Mouse (Mus musculus) ES-E14 (cell line): ENCODE measurements at regions not wholly inside any gene's neighbourhood (a gene's known extent, or its start where the extent isn't known, plus 50 kb on each side); places are given as distances from the start of the nearest gene placed in this dataset.

Experiments
- DNase-seq: peaks from one replicate; pipeline ENCODE4 v3.0.0-alpha.2; 2013; ENCODE audit warnings: low read depth, low spot score
- H3K27ac ChIP-seq: 2 replicates; pipeline ENCODE4 v1.5.1; 2012; ENCODE audit warnings: low read depth, mild to moderate bottlenecking, low read length, moderate library complexity, mixed read lengths; ENCODE audit not compliant: poor library complexity, insufficient read depth, severe bottlenecking
- H3K36me3 ChIP-seq: 2 replicates; pipeline ENCODE4 v1.6.1; 2012; ENCODE audit warnings: mild to moderate bottlenecking, low read length, moderate library complexity, mixed read lengths; ENCODE audit not compliant: control insufficient read depth, poor library complexity, insufficient read depth, severe bottlenecking
- H3K4me1 ChIP-seq, 2 experiments: fragments of 150-350 bp in 1 of 2; sonication (generic) in 1 of 2; 2 replicates each; pipeline ENCODE4 v1.6.1; 2012; ENCODE audit warnings: low read length in 2 of 2, mild to moderate bottlenecking in 1 of 2, mixed read lengths in 1 of 2; ENCODE audit not compliant: control insufficient read depth in 2 of 2, insufficient read depth in 2 of 2, poor library complexity in 1 of 2
- H3K4me3 ChIP-seq, 2 experiments: fragments of 150-350 bp in 1 of 2; sonication (generic) in 1 of 2; 2 replicates each; pipeline ENCODE4 v1.5.1; 2012; ENCODE audit warnings: low read length in 2 of 2, low read depth in 1 of 2, mild to moderate bottlenecking in 1 of 2, mixed read lengths in 1 of 2; ENCODE audit not compliant: insufficient read depth in 1 of 2, poor library complexity in 1 of 2, severe bottlenecking in 1 of 2
- H3K9ac ChIP-seq: 2 replicates; pipeline ENCODE4 v1.6.1; 2012; ENCODE audit warnings: low read depth, mild to moderate bottlenecking, low read length, mixed read lengths; ENCODE audit not compliant: poor library complexity, insufficient read depth, severe bottlenecking
- H3K9me3 ChIP-seq: fragments of 150-350 bp; sonication (generic); 2 replicates; pipeline ENCODE4 v1.6.1; 2012; ENCODE audit warnings: low read depth, mild to moderate bottlenecking, low read length; ENCODE audit not compliant: control insufficient read depth, insufficient read depth
- CHD2 ChIP-seq: IDR thresholded peaks from 2 replicates; pipeline ENCODE4 v1.6.1; 2014; ENCODE audit warnings: mild to moderate bottlenecking, low read depth, low read length, inconsistent platforms
- HCFC1 ChIP-seq: IDR thresholded peaks from 2 replicates; pipeline ENCODE4 v1.6.1; 2012; ENCODE audit warnings: low read length, inconsistent platforms, borderline replicate concordance; ENCODE audit not compliant: insufficient read depth
- MAFK ChIP-seq: IDR thresholded peaks from 2 replicates; pipeline ENCODE4 v1.6.1; 2014; ENCODE audit warnings: mild to moderate bottlenecking, low read depth, low read length, inconsistent platforms; ENCODE audit not compliant: insufficient read depth
- ZC3H11A ChIP-seq: IDR thresholded peaks from 2 replicates; pipeline ENCODE4 v1.6.1; 2012; ENCODE audit warnings: low read depth, mild to moderate bottlenecking, inconsistent platforms, low read length, borderline replicate concordance
- ZNF384 ChIP-seq: IDR thresholded peaks from 2 replicates; pipeline ENCODE4 v1.6.1; 2012; ENCODE audit warnings: low read depth, low read length, inconsistent platforms
- in situ Hi-C, 2 experiments: fragments of 600-800 bp; cut with MboI; formaldehyde crosslinking; loops; one replicate each; pipeline ENCODE4 v1.15.1; 2025; ENCODE audit warnings: low sequenced_read_pairs in 2 of 2, inconsistent platforms in 1 of 2; ENCODE audit not compliant: unreplicated experiment in 2 of 2

DNA sequence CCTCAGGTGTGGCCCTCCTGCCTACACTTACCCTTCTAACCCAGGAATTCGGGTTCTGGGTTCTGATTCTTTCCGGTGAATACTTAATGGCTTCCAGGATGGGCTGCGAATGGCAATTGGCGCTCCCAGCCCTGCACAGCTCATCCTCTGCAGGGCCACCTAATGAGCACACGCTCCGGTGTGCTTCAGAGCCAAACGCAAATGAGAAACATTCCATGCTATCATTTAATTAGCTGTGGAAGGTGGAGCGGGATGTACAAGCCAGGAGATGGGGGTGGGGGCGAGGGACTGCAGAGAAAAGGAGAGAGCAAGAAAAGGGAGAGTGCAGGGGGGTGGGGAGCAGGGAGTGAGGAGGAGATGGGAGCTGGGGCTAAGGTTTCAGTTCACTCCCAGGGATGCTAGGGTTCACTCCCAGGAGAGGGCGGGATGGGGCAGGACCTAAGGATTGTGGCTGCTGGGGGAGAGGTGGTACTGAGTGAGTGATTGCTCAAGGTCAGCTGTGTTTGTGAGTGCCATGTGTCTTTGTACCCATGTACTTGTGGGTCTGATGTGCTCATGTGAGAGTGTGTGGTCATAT lies 169.6 kb downstream of the Matn1 start:
- TF ChIP-seq HCFC1 = no peak
- TF ChIP-seq MAFK = no peak
- in situ Hi-C loops = no loop called here
- H3K9ac ChIP-seq = no peak overlapping the region

DNA sequence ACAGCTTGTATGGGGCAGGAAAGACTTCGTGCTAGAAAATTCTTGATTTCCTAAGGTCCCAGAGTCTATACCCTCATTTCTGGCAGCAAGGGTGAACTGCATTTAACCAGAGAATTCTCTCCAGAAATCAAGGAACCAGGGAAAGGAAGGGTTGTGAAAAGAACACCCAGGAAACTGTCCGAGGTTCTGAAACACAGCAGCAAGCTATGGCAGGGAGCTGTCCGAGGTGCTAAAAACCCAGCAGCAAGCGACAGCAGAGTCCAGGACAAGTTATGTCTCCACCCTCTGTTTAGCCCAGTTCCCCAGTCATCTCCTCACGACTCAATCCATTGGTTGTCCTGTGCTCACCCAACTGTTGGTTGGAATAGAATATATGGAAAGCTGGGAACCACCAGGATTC lies 171.1 kb downstream of the Matn1 start:
- peak; percentile 79 for DNase-seq
- Histone ChIP-seq H3K4me3 (no peak overlapping the region), H3K4me1 (no peaks in the 10 kb centered on the region; a peak in 1 of 4 replicates), H3K27ac (no peak overlapping the region), H3K36me3 (no peaks in the 10 kb centered on the region), H3K9me3 (no peaks in the 10 kb centered on the region), H3K9ac (no peak overlapping the region)
- no peak for TF ChIP-seq HCFC1
- no peak for TF ChIP-seq CHD2
- no peak for TF ChIP-seq ZC3H11A
- no peak for TF ChIP-seq MAFK
- no peak for TF ChIP-seq ZNF384
- in situ Hi-C loops = no loop called here

More for the DNA sequence above, 169.6 kb downstream of the Matn1 start:
- Histone ChIP-seq H3K4me3 (no peak overlapping the region), H3K27ac (no peak overlapping the region), H3K4me1 (peaks cover 0 to 2% of the 10 kb centered on the region in 2 experiments; a peak in 1 of 4 replicates), H3K9me3 (no peaks in the 10 kb centered on the region), H3K36me3 (no peaks in the 10 kb centered on the region)
- DNase-seq = no peak

DNA sequence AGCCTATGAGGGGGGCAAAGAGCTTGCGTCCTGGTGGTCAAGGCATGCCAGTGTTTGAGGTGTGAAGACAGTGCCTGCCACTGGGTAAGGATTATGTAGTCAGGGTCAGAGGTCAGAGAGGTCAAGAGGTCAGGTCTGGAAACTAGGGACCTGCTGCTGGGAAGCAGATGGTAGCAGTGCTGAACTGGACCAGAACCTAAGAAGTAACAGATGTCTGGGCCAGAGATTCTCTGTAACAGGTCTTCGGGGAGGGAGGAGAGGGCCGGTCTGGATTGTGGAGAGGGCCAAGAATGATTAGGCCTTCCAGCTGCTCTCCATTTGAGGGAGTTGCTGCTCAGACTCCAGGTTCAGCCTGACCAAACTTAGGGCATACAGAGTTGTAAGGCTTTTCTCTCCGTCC lies 174.4 kb downstream of the Matn1 start:
- no peak overlapping the region for H3K9ac ChIP-seq
- in situ Hi-C loops = no loop called here
- TF ChIP-seq MAFK = no peak
- TF ChIP-seq CHD2 = no peak
- no peak for TF ChIP-seq ZNF384
- TF ChIP-seq ZC3H11A = no peak
- no peak for TF ChIP-seq HCFC1

DNA sequence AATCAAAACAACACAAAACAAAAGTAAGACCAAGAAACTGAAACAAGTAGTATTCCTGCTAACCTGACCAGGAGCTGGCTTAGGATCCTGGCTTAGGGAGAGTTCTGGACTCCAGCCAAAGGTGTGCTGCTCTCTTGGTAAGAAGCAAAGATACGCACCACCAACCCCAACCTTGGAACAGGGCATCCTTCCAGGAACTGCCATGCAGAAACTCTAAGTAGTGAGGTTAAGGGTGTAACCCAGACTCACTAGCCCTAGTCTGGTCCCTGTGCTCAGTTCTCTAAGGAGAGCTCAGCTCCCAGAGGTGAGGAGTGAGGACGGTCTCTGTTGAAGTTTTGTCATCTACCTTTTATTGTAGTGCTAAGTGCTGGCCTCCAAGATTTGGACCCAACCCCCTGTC lies 175.4 kb downstream of the Matn1 start:
- Histone ChIP-seq H3K9me3 (no peaks in the 10 kb centered on the region), H3K9ac (no peak overlapping the region), H3K4me1 (peaks cover 0 to 7% of the 10 kb centered on the region in 2 experiments; a peak in 1 of 4 replicates), H3K4me3 (no peak overlapping the region), H3K36me3 (no peaks in the 10 kb centered on the region), H3K27ac (no peak overlapping the region)
- DNase-seq = no peak
- in situ Hi-C loops = no loop called here
- no peak for TF ChIP-seq HCFC1
- no peak for TF ChIP-seq ZC3H11A

More for the DNA sequence above, 174.4 kb downstream of the Matn1 start:
- Histone ChIP-seq H3K4me1 (peaks cover 0 to 5% of the 10 kb centered on the region in 2 experiments; a peak in 1 of 4 replicates), H3K9me3 (no peaks in the 10 kb centered on the region), H3K27ac (no peak overlapping the region), H3K36me3 (no peaks in the 10 kb centered on the region), H3K4me3 (no peak overlapping the region)
- no peak for DNase-seq

DNA sequence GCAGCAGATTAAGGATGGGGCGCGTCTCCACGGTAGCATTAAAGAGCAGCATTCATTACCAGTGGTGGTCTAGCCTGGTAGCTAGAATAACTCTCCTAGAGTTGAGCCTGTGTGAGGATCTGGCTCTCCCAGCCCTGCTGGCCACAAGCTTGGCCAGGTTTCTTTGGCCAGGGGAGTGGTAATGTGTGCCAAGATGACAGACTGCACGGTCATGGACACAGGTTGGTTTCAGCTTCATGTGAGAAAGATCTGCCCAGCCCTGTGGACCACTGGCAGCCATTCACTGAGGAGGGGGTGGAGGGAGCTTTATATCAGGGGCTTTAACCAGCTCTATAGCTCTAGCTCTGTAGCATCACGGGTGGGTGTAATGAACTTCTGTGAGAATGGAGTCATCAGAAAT lies 176.5 kb downstream of the Matn1 start:
- TF ChIP-seq HCFC1 = no peak
- TF ChIP-seq ZC3H11A = no peak
- TF ChIP-seq ZNF384 = no peak
- TF ChIP-seq MAFK = no peak
- TF ChIP-seq CHD2 = no peak
- in situ Hi-C loops = no loop called here
- Histone ChIP-seq H3K36me3 (no peaks in the 10 kb centered on the region), H3K4me1 (peaks cover 5 to 13% of the 10 kb centered on the region in 2 experiments; a peak in 2 of 4 replicates), H3K27ac (no peak overlapping the region), H3K9ac (no peak overlapping the region), H3K9me3 (no peaks in the 10 kb centered on the region), H3K4me3 (no peak overlapping the region)
- DNase-seq = no peak
